ENCODE assay signal across 12 mouse cellular contexts in genomic region chr2:158730896-158731295, GRCm38 (mm10).
"Had no signal": no experiment of that assay in that cellular context is flagged by ENCODE, and none has a peak within 500 bp of the region (broad histone marks: within the 10 kb centered on the region; RNA-seq: fewer than 3 reads in every experiment).

No protein-coding gene starts in this region.

- DNase-seq: kidney, postnatal 14 days; layer of hippocampus, adult 9-11 months; layer of hippocampus, postnatal 36 days; lung, embryonic 14.5 days; lung, postnatal 10 days; lung, postnatal 4 days; midbrain, embryonic 14.5 days; retina, postnatal 1 day; right cerebral cortex, postnatal 14 days; thymus, postnatal 36 days had no signal

- ATAC-seq: intestine, postnatal 0 days; liver, embryonic 12.5 days had no signal
